Mouse (Mus musculus): ENCODE data around the gene Mavs. TPM values are rescaled to one million over a fixed set of nuclear protein-coding genes. Genes with fewer than 3 reads are reported as not detected.
A peak's percentile ranks its signal among the peaks of the same experiment; 100 is the strongest.

The Mavs gene
- polyA plus RNA-seq, 1 experiment from 2014 or later: 19.4 TPM

DNA sequence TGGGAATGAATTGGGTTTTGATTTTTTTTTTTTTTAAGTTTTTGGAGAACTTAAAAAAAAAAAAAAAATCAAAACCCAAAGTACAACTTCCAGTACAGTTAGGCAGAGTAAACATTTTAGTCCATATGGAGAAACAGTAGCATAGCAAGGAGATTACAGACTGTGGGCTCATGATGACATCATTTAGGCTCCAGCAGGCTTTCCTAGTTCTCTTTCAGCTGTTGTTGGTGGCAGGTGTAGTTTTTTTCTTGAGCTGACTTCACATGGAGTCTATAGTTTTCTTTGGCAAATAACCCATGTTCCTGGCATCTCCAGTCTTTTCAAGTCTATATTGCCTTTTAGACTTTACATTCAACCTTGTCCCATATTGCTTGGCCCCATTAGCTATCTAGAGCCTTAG is 56.8 kb downstream of the Mavs start:
- H3K27me3 ChIP-seq (replicated peaks; ENCODE audit: low read depth, poor library complexity, severe bottlenecking): no peaks in the 10 kb centered on the region
- H3K36me3 ChIP-seq (replicated peaks): peaks cover 96% of the 10 kb centered on the region
- H3K9me3 ChIP-seq: no peaks in the 10 kb centered on the region
- H3K27ac ChIP-seq (replicated peaks): no peak overlapping the region
- H3K4me1 ChIP-seq: no peaks in the 10 kb centered on the region
- no peak overlapping the region for H3K4me3 ChIP-seq
- DNase-seq (ENCODE audit: low spot score): no peak

GRCm38 (mm10) chr2:131296746-131297261 is 62.9 kb downstream of the Mavs start:
- Histone ChIP-seq H3K36me3 (replicated peaks) (peaks cover 87% of the 10 kb centered on the region), H3K4me1 (no peaks in the 10 kb centered on the region), H3K4me3 (no peak overlapping the region), H3K9me3 (no peaks in the 10 kb centered on the region), H3K27me3 (replicated peaks; ENCODE audit: low read depth, poor library complexity, severe bottlenecking) (no peaks in the 10 kb centered on the region), H3K27ac (replicated peaks) (no peak overlapping the region)
- DNase-seq (ENCODE audit: low spot score): no peak
- 92% methylated on average over 2 of the region's 2 CpGs for WGBS

Small RNA genes lying within 50 kb of the gene (microRNA-seq; reads per million reads assigned to microRNA genes)
- gene Mir103-2: 128 reads per million, percentile 51 among the genes with 10 or more reads in this experiment

Other genes starting within 250 kb of the Mavs start
- 5.6 and 7.2 TPM in 2 replicates for gene Gfra4, start 191.0 kb upstream of the Mavs start, polyA plus RNA-seq (2016; fragmentation: Nextera tagmentation; extraction: Ambion mirVana)
- gene Adam33, start 170.2 kb upstream of the Mavs start, polyA plus RNA-seq (2016; fragmentation: Nextera tagmentation; extraction: Ambion mirVana): 0.64 and 1.0 TPM in 2 replicates
- gene Siglec1, start 147.3 kb upstream of the Mavs start, polyA plus RNA-seq (2016; fragmentation: Nextera tagmentation; extraction: Ambion mirVana): 0.06 and 0.16 TPM in 2 replicates
- 9.7 and 14.1 TPM in 2 replicates for gene Hspa12b, start 106.8 kb upstream of the Mavs start, polyA plus RNA-seq (2016; fragmentation: Nextera tagmentation; extraction: Ambion mirVana)
- not detected in 2 replicates for gene Gm11037, start 100.6 kb upstream of the Mavs start, polyA plus RNA-seq (2016; fragmentation: Nextera tagmentation; extraction: Ambion mirVana)
- 115 and 119 TPM in 2 replicates for gene 1700037H04Rik, start 74.0 kb upstream of the Mavs start, polyA plus RNA-seq (2016; fragmentation: Nextera tagmentation; extraction: Ambion mirVana)
- 7.4 and 7.6 TPM in 2 replicates for gene Cenpb, start 54.0 kb upstream of the Mavs start, polyA plus RNA-seq (2016; fragmentation: Nextera tagmentation; extraction: Ambion mirVana)
- 50.0 and 52.6 TPM in 2 replicates for gene Cdc25b, start 47.1 kb upstream of the Mavs start, polyA plus RNA-seq (2016; fragmentation: Nextera tagmentation; extraction: Ambion mirVana)
- gene Spef1, start 46.8 kb upstream of the Mavs start, polyA plus RNA-seq (2016; fragmentation: Nextera tagmentation; extraction: Ambion mirVana): 3.2 TPM in 2 replicates
- 23.3 and 25.3 TPM in 2 replicates for gene Ap5s1, start 27.0 kb upstream of the Mavs start, polyA plus RNA-seq (2016; fragmentation: Nextera tagmentation; extraction: Ambion mirVana)
- 44.2 and 44.6 TPM in 2 replicates for gene Pank2, start 28.4 kb downstream of the Mavs start, polyA plus RNA-seq (2016; fragmentation: Nextera tagmentation; extraction: Ambion mirVana)
- gene Rnf24, start 118.8 kb downstream of the Mavs start, polyA plus RNA-seq (2016; fragmentation: Nextera tagmentation; extraction: Ambion mirVana): 8.1 and 9.7 TPM in 2 replicates

All from embryonic facial prominence, embryonic 10.5 days (tissue).